Mouse (Mus musculus): Measurements from ENCODE around the gene Mta3. TPM values are rescaled to one million over a fixed set of nuclear protein-coding genes. Genes with fewer than 3 reads are reported as not detected.

Mta3 gene
- polyA plus RNA-seq, 1 experiment from 2014 or later: 43.6 TPM

DNA sequence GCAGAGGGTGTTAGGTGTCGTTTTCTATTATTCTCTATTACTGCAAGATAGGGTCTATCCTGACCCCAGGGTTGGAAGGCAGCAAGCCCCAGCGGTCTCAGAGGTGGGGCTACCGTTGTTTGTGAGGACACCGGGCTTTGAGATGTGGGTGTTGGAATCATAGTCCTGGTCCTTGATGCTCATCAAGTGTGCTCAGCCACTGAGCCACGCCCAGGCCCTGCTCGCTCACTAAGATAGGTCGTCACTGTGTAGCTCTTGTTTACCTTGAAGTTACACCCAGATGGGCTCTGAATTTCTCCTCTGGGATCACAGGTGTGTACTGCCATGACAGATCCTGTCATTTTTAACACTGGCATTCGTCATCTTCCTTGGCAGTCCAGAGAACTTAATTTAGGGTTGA lies 31.8 kb downstream of the Mta3 start:
- ATAC-seq (replicated peaks; ENCODE audit: extremely low read depth, insufficient read depth, low FRiP score): no peak
- no peak overlapping the region for H3K9ac ChIP-seq (ENCODE audit: low read length)
- H3K4me2 ChIP-seq (ENCODE audit: low read depth, low read length): no peak overlapping the region
- no peak overlapping the region for H3K4me3 ChIP-seq (ENCODE audit: low read length)
- no peak overlapping the region for H3K27ac ChIP-seq (ENCODE audit: low read length)
- 89% methylated on average over 8 of the region's 8 CpGs for WGBS
- no peaks in the 10 kb centered on the region for H3K9me3 ChIP-seq (replicated peaks; ENCODE audit: control insufficient read depth, low read length)
- H3K36me3 ChIP-seq (ENCODE audit: control insufficient read depth, insufficient read depth): peaks cover 4% of the 10 kb centered on the region
- H3K4me1 ChIP-seq (ENCODE audit: control insufficient read depth, insufficient read depth, low read length): no peaks in the 10 kb centered on the region
- H3K27me3 ChIP-seq (ENCODE audit: control insufficient read depth, insufficient read depth, low read length): no peaks in the 10 kb centered on the region

GRCm38 (mm10) chr17:83740135-83740676 lies 34.2 kb downstream of the Mta3 start:
- Histone ChIP-seq H3K27me3 (ENCODE audit: control insufficient read depth, insufficient read depth, low read length) (no peaks in the 10 kb centered on the region), H3K4me1 (ENCODE audit: control insufficient read depth, insufficient read depth, low read length) (no peaks in the 10 kb centered on the region), H3K4me2 (ENCODE audit: low read depth, low read length) (no peak overlapping the region), H3K9ac (ENCODE audit: low read length) (no peak overlapping the region), H3K27ac (ENCODE audit: low read length) (no peak overlapping the region), H3K36me3 (ENCODE audit: control insufficient read depth, insufficient read depth) (peaks cover 13% of the 10 kb centered on the region), H3K9me3 (replicated peaks; ENCODE audit: control insufficient read depth, low read length) (peaks cover 5% of the 10 kb centered on the region), H3K4me3 (ENCODE audit: low read length) (no peak overlapping the region)
- no peak for ATAC-seq (replicated peaks; ENCODE audit: extremely low read depth, insufficient read depth, low FRiP score)
- WGBS: 86% methylated on average over 7 of the region's 7 CpGs

DNA sequence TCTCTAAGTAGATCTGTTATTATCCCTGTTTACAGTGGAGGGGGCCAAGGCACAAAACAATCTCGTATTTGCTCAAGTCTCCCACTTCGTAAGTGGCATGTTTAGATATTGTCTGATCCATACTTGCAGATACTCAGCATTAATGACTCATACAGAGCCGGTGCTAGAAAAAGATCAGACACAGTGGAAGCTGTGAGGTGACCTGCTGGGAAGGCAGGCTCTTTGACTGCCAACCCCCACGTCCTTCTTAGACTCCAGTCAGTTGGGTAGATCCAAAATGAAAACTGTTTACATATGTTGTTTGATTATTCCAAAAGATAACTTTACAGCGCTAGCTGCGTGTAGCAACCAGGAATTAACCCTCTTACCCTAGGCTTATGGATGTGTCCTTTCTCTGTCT lies 35.3 kb downstream of the Mta3 start:
- peaks cover 8% of the 10 kb centered on the region for H3K9me3 ChIP-seq (replicated peaks; ENCODE audit: control insufficient read depth, low read length)
- 57% methylated on average over 6 of the region's 6 CpGs for WGBS
- no peak overlapping the region for H3K9ac ChIP-seq (ENCODE audit: low read length)
- H3K4me2 ChIP-seq (ENCODE audit: low read depth, low read length): no peak overlapping the region
- no peak overlapping the region for H3K27ac ChIP-seq (ENCODE audit: low read length)
- H3K27me3 ChIP-seq (ENCODE audit: control insufficient read depth, insufficient read depth, low read length): no peaks in the 10 kb centered on the region
- ATAC-seq (replicated peaks; ENCODE audit: extremely low read depth, insufficient read depth, low FRiP score): no peak
- no peak overlapping the region for H3K4me3 ChIP-seq (ENCODE audit: low read length)
- H3K36me3 ChIP-seq (ENCODE audit: control insufficient read depth, insufficient read depth): peaks cover 18% of the 10 kb centered on the region
- no peaks in the 10 kb centered on the region for H3K4me1 ChIP-seq (ENCODE audit: control insufficient read depth, insufficient read depth, low read length)

DNA sequence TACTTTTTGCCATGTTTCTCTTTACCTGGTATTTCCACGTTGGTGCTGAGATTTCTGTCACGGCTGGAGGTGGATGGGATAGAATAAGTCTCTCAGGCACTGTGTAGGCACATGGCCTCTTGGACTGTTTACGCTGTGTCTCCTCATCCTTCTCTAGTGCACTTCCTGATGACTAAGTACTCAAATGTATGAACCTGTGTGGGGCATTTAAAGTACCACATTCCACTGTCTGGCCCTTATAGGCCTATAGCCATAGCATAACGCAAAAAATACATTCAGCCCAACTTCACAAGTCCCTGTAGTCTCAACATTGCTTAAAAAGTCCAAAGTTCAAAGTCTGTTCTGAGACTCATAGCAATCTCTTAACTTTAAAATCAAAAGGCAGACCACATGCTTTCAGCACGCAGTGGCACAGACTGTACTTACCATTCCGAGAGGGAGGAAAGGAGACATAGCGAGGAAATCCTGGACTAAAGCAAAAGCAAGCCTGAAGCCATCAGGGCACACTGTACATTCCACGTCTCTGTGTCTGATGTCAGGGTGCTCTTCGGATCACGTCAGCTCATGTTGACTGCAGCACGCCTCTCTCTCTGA lies 38.4 kb downstream of the Mta3 start:
- Histone ChIP-seq H3K4me3 (ENCODE audit: low read length) (no peak overlapping the region), H3K4me2 (ENCODE audit: low read depth, low read length) (no peak overlapping the region), H3K9me3 (replicated peaks; ENCODE audit: control insufficient read depth, low read length) (peaks cover 8% of the 10 kb centered on the region), H3K27me3 (ENCODE audit: control insufficient read depth, insufficient read depth, low read length) (no peaks in the 10 kb centered on the region), H3K27ac (ENCODE audit: low read length) (no peak overlapping the region), H3K9ac (ENCODE audit: low read length) (no peak overlapping the region), H3K36me3 (ENCODE audit: control insufficient read depth, insufficient read depth) (peaks cover 21% of the 10 kb centered on the region), H3K4me1 (ENCODE audit: control insufficient read depth, insufficient read depth, low read length) (no peaks in the 10 kb centered on the region)
- ATAC-seq (replicated peaks; ENCODE audit: extremely low read depth, insufficient read depth, low FRiP score): no peak
- 97% methylated on average over 11 of the region's 11 CpGs for WGBS

GRCm38 (mm10) chr17:83747405-83748160 lies 41.6 kb downstream of the Mta3 start:
- ATAC-seq (replicated peaks; ENCODE audit: extremely low read depth, insufficient read depth, low FRiP score): no peak
- Histone ChIP-seq H3K27me3 (ENCODE audit: control insufficient read depth, insufficient read depth, low read length) (no peaks in the 10 kb centered on the region), H3K27ac (ENCODE audit: low read length) (no peak overlapping the region), H3K36me3 (ENCODE audit: control insufficient read depth, insufficient read depth) (peaks cover 17% of the 10 kb centered on the region), H3K9me3 (replicated peaks; ENCODE audit: control insufficient read depth, low read length) (peaks cover 8% of the 10 kb centered on the region), H3K9ac (ENCODE audit: low read length) (no peak overlapping the region), H3K4me2 (ENCODE audit: low read depth, low read length) (no peak overlapping the region), H3K4me3 (ENCODE audit: low read length) (no peak overlapping the region), H3K4me1 (ENCODE audit: control insufficient read depth, insufficient read depth, low read length) (no peaks in the 10 kb centered on the region)
- 76% methylated on average over 10 of the region's 10 CpGs for WGBS

- H3K27me3 ChIP-seq (ENCODE audit: control insufficient read depth, insufficient read depth, low read length): no peaks in the 10 kb centered on the region
- H3K9me3 ChIP-seq (replicated peaks; ENCODE audit: control insufficient read depth, low read length): peaks cover 1% of the 10 kb centered on the region
- WGBS: 73% methylated on average over 5 of the region's 5 CpGs
- no peak for ATAC-seq (replicated peaks; ENCODE audit: extremely low read depth, insufficient read depth, low FRiP score)
- H3K9ac ChIP-seq (ENCODE audit: low read length): no peak overlapping the region
- H3K36me3 ChIP-seq (ENCODE audit: control insufficient read depth, insufficient read depth): peaks cover 19% of the 10 kb centered on the region
- H3K4me2 ChIP-seq (ENCODE audit: low read depth, low read length): no peak overlapping the region
- H3K4me3 ChIP-seq (ENCODE audit: low read length): no peak overlapping the region
- H3K27ac ChIP-seq (ENCODE audit: low read length): no peak overlapping the region
- no peaks in the 10 kb centered on the region for H3K4me1 ChIP-seq (ENCODE audit: control insufficient read depth, insufficient read depth, low read length)
Measured at GRCm38 (mm10) chr17:83750216-83750950, 44.4 kb downstream of the Mta3 start.

- no peaks in the 10 kb centered on the region for H3K27me3 ChIP-seq (ENCODE audit: control insufficient read depth, insufficient read depth, low read length)
- H3K27ac ChIP-seq (ENCODE audit: low read length): no peak overlapping the region
- no peak for ATAC-seq (replicated peaks; ENCODE audit: extremely low read depth, insufficient read depth, low FRiP score)
- H3K4me2 ChIP-seq (ENCODE audit: low read depth, low read length): no peak overlapping the region
- peaks cover 19% of the 10 kb centered on the region for H3K36me3 ChIP-seq (ENCODE audit: control insufficient read depth, insufficient read depth)
- no peaks in the 10 kb centered on the region for H3K4me1 ChIP-seq (ENCODE audit: control insufficient read depth, insufficient read depth, low read length)
- WGBS: 84% methylated on average over 11 of the region's 11 CpGs
- no peaks in the 10 kb centered on the region for H3K9me3 ChIP-seq (replicated peaks; ENCODE audit: control insufficient read depth, low read length)
- H3K9ac ChIP-seq (ENCODE audit: low read length): no peak overlapping the region
- H3K4me3 ChIP-seq (ENCODE audit: low read length): no peak overlapping the region
Measured at GRCm38 (mm10) chr17:83753112-83753899, 47.3 kb downstream of the Mta3 start.

GRCm38 (mm10) chr17:83758096-83758495 lies 52.1 kb downstream of the Mta3 start:
- peaks cover 31% of the 10 kb centered on the region for H3K36me3 ChIP-seq (ENCODE audit: control insufficient read depth, insufficient read depth)
- no peak overlapping the region for H3K27ac ChIP-seq (ENCODE audit: low read length)
- no peaks in the 10 kb centered on the region for H3K9me3 ChIP-seq (replicated peaks; ENCODE audit: control insufficient read depth, low read length)
- WGBS: 75% methylated on average over 10 of the region's 10 CpGs
- no peak overlapping the region for H3K4me3 ChIP-seq (ENCODE audit: low read length)
- H3K9ac ChIP-seq (ENCODE audit: low read length): no peak overlapping the region
- no peaks in the 10 kb centered on the region for H3K4me1 ChIP-seq (ENCODE audit: control insufficient read depth, insufficient read depth, low read length)
- no peak overlapping the region for H3K4me2 ChIP-seq (ENCODE audit: low read depth, low read length)
- ATAC-seq (replicated peaks; ENCODE audit: extremely low read depth, insufficient read depth, low FRiP score): no peak
- no peaks in the 10 kb centered on the region for H3K27me3 ChIP-seq (ENCODE audit: control insufficient read depth, insufficient read depth, low read length)

Measured in heart, embryonic 16.5 days (tissue).